Mouse (Mus musculus): ENCODE results near the gene Pck1. TPM values are rescaled to one million over a fixed set of nuclear protein-coding genes. Genes with fewer than 3 reads are reported as not detected.

Gene Pck1
- total RNA-seq, 2 experiments from 2014 or later = 24.1 to 85.1 TPM

GRCm38 (mm10) chr2:173187182-173187855 lies 34.5 kb downstream of the Pck1 start:
- peak in 1 of 2 experiments; percentile 22 for DNase-seq

DNA sequence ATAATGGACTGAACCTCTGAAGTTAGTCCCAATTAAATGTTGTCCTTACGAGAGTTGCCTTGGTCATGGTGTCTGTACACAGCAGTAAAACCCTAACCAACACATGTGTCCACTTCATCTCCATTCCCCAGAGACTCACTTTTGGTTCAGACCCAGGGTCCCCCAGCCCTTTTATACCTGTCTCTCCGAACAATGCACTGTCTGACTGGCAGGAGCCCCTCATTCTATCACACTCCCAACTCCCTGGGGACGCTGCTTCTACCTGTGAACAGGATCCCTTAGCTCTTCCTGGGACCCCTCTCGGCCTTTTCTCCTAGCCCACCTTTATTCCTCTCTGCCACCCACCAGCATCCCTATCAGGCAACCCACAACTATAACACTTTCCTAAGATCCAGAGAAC lies 41.9 kb downstream of the Pck1 start:
- intact Hi-C loops (cut with DNase I) = no loop called here
- no peak for DNase-seq

More at GRCm38 (mm10) chr2:173187182-173187855, 34.5 kb downstream of the Pck1 start:
- intact Hi-C loops (cut with DNase I) = loop anchor here (10.0 kb wide), 2 partner anchors 1097 to 1717 kb away; partner anchors contain the start of gene Gnas

GRCm38 (mm10) chr2:173202924-173203689 lies 50.3 kb downstream of the Pck1 start:
- DNase-seq = no peak
- intact Hi-C loops (cut with DNase I) = no loop called here

- intact Hi-C loops (cut with DNase I) = no loop called here
- DNase-seq = no peak
Measured at GRCm38 (mm10) chr2:173203726-173204125, 50.9 kb downstream of the Pck1 start.

- intact Hi-C loops (cut with DNase I) = no loop called here
- DNase-seq = no peak
Measured at GRCm38 (mm10) chr2:173204671-173205070, 51.8 kb downstream of the Pck1 start.

- no peak for DNase-seq
- intact Hi-C loops (cut with DNase I) = no loop called here
Measured at GRCm38 (mm10) chr2:173205563-173206099, 52.8 kb downstream of the Pck1 start.

DNA sequence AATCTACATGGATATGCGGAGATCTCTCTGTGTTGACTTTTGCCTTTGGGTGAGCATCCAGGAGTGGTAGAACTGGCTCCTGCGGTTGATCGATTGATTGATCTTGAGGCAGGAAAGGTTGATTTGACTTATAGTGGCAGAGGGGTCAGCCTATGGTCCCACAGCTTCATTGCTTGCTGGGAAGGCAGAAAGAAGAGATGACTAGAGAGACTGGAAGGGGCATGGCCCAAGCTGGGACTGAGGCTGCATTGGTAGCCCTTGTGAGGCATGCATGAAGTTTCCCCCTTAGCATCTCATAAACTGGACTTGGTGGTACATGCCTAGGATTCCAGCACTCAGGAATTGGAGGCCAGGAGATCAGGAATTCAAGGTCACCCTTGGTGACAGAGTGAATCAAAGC lies 54.2 kb downstream of the Pck1 start:
- no peak for DNase-seq
- intact Hi-C loops (cut with DNase I) = no loop called here

Other genes starting within 250 kb of the Pck1 start
- 1 to 10 TPM; 4.0 to 4.6 TPM for gene Bmp7, start 212.7 kb upstream of the Pck1 start, total RNA-seq (2021)
- gene Spo11, start 175.3 kb upstream of the Pck1 start, total RNA-seq (2021) = not detected
- 10 to 100 TPM; 37.7 to 42.8 TPM for gene Rae1, start 152.9 kb upstream of the Pck1 start, total RNA-seq (2021)
- gene Rbm38, start 132.6 kb upstream of the Pck1 start, total RNA-seq (2021) = 100 to 1,000 TPM; 146 to 187 TPM
- under 1 TPM in 1 of 2 experiments, not detected in 1; 0.10 TPM for gene Ctcfl, start 33.5 kb upstream of the Pck1 start, total RNA-seq (2021)
- gene Zbp1, start 65.9 kb downstream of the Pck1 start, total RNA-seq (2021) = under 1 TPM; 0.25 to 0.41 TPM
- 10 to 100 TPM; 55.1 to 57.2 TPM for gene Pmepa1, start 123.5 kb downstream of the Pck1 start, total RNA-seq (2021)